Mouse (Mus musculus): ENCODE results near the gene Oaz3. TPM values are rescaled to one million over a fixed set of nuclear protein-coding genes. Genes with fewer than 3 reads are reported as not detected.

Oaz3 gene
- polyA plus RNA-seq, 1 experiment from 2014 or later: 1.1 TPM

DNA sequence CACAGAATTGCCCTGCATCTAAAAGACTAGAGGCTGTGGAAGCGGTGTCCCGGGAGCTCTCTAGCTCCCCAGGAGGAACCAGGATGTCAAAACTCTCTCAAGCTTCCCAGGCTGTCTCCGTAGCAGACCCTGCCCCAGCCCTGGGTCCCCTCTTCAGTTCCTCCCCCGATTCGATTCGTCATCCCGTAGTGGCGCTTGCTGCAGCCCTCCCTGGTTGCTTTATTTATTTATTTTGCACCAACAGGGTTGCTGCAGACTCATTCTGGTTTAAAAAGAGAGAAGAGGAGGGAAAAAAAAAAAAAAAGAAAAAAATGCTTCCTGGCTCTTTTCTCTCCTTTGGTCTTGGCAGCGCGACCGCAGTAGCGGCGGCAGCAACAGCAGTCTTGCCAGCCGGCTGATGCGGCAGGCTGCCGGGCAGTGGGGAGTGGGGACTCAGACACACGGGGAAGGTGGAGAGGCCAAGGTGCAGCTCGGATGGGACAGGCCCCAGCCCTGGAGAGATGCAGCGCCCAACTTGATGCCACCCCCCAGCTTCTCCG, 44.7 kb downstream of the Oaz3 start:
- Histone ChIP-seq H3K9ac (replicated peaks) (peak overlapping the region; percentile 62), H3K27ac (replicated peaks) (no peak overlapping the region), H3K9me3 (no peaks in the 10 kb centered on the region), H3K36me3 (no peaks in the 10 kb centered on the region), H3K4me1 (peaks cover 19% of the 10 kb centered on the region), H3K4me3 (peak overlapping the region; percentile 41), H3K4me2 (replicated peaks) (peak overlapping the region; percentile 63), H3K27me3 (peaks cover 53% of the 10 kb centered on the region)
- WGBS: under 1% methylated on average over 19 of the region's 20 CpGs
- ATAC-seq (ENCODE audit: low FRiP score, low read depth): peak; percentile 78

DNA sequence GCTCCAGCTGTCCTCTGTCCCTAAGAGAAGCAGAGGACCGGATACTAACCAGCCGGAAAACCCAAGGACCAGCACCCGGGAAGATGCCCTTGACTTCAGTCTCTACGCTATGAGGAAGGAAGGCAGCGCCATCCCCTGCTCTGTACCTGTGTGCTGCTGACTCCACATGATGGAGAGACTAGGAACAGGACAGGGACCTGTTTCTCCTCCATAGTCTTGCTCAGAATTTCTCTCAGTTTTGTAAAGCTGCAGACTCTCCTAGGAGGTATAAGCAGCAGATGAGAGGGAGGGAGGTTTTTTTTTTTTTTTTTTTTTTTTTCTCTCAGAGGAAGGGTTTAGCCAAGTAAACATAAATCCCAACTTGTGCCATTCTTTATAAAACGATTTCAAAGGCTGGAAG, 45.5 kb downstream of the Oaz3 start, which contains the start of gene Lingo4:
TSS of gene Lingo4 (plus strand) at position 301 of the 400 bp plus-strand sequence.
- ATAC-seq (ENCODE audit: low FRiP score, low read depth): no peak
- Histone ChIP-seq H3K36me3 (no peaks in the 10 kb centered on the region), H3K27ac (replicated peaks) (no peak within 1 kb of the TSS), H3K27me3 (peaks cover 45% of the 10 kb centered on the region), H3K4me1 (peaks cover 19% of the 10 kb centered on the region), H3K9me3 (no peaks in the 10 kb centered on the region), H3K4me2 (replicated peaks) (peak within 1 kb of the TSS; percentile 63), H3K4me3 (peak within 1 kb of the TSS; percentile 41), H3K9ac (replicated peaks) (peak within 1 kb of the TSS; percentile 62)
- WGBS: 74% methylated on average over 6 of the region's 6 CpGs

DNA sequence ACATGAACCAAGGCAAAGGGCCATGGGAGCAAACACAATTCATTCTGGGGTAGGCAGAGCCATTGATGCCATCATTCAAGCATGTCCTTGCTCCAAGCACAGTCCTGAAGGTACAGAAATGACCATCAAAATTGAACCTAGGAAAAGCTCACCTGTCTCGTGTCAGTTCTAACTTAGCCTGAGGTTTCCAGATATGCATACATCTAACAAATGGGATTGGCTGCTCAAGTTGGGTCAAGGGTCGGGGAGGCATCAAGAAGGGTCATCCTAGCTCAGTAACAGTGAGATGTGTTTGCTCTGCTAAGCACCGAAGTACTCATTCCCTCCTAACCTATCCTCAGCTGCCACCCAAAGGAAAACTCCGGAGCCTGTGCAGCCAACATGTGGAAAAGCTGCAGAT, 46.9 kb downstream of the Oaz3 start:
- Histone ChIP-seq H3K27me3 (peaks cover 34% of the 10 kb centered on the region), H3K4me1 (peaks cover 19% of the 10 kb centered on the region), H3K4me2 (replicated peaks) (no peak overlapping the region), H3K9ac (replicated peaks) (no peak overlapping the region), H3K9me3 (no peaks in the 10 kb centered on the region), H3K36me3 (no peaks in the 10 kb centered on the region), H3K4me3 (no peak overlapping the region), H3K27ac (replicated peaks) (no peak overlapping the region)
- WGBS: 82% methylated on average over 4 of the region's 4 CpGs
- ATAC-seq (ENCODE audit: low FRiP score, low read depth): no peak

DNA sequence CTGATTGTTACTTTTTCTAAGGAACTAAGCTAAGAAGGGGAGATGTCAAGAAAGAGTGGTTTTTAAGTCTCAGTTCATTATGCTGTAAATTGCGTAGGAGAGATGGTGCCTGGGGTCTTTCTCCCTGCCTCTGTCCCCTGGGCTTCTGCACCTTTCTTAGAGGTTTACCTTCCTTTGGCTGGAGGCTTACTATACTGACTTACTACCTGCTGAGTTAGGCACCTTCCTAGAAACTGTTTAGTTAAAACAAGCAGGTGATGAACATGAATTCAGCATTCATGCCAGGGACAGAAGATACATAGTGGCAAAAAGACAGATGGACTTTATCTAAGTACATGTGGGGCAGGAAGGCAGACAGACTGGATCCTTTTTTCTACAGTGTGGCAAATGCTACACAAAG, 47.4 kb downstream of the Oaz3 start:
- 82% methylated on average over 1 of the region's 1 CpGs for WGBS
- H3K9me3 ChIP-seq: no peaks in the 10 kb centered on the region

DNA sequence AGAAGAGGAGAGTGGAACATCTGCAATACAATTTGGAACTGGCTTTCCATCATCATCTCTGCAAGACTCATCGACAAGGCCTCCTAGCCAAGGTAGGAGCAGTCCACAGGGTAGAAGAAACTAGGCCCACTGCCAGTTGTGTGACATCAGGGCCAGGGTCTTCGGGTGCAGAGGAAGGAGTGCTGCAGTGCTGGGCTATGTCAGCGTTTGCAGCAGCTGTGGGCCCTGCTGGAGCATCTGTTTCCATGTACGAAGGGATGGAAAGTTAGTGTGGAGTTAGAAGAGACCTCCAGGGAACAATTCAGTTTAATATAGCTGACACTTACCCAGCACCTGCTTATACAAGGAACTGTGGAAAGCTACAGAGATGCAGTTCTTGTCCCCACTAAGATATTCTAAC, 50.7 kb downstream of the Oaz3 start:
- Histone ChIP-seq H3K36me3 (no peaks in the 10 kb centered on the region), H3K27ac (replicated peaks) (no peak overlapping the region), H3K4me3 (no peak overlapping the region), H3K4me1 (no peaks in the 10 kb centered on the region), H3K9me3 (no peaks in the 10 kb centered on the region), H3K9ac (replicated peaks) (no peak overlapping the region), H3K4me2 (replicated peaks) (no peak overlapping the region), H3K27me3 (peaks cover 18% of the 10 kb centered on the region)
- no peak for ATAC-seq (ENCODE audit: low FRiP score, low read depth)
- WGBS: 76% methylated on average over 4 of the region's 4 CpGs

More for the DNA sequence above, 47.4 kb downstream of the Oaz3 start:
- no peak overlapping the region for H3K9ac ChIP-seq (replicated peaks)
- peaks cover 31% of the 10 kb centered on the region for H3K27me3 ChIP-seq
- no peak overlapping the region for H3K4me3 ChIP-seq
- peaks cover 19% of the 10 kb centered on the region for H3K4me1 ChIP-seq
- H3K36me3 ChIP-seq: no peaks in the 10 kb centered on the region
- no peak for ATAC-seq (ENCODE audit: low FRiP score, low read depth)
- no peak overlapping the region for H3K4me2 ChIP-seq (replicated peaks)
- no peak overlapping the region for H3K27ac ChIP-seq (replicated peaks)

DNA sequence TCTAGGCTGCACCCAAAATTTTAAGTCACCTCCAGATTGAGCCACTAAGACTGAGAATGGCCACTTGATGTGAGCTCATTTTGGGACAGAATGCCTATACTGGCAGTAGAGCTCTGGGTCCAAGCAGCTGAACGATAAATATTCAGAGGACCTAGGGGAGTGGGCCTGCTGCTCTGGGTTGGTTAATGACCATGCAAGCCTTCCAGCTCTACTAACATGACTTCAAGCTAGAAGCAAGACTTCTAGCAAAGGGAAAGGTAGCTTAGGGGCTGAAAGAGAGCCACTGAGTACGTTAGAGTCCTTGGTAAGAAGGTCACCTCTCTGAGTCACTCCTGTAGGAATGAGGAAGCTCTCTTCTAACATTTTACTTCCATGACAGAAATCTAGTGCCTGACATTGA, 51.6 kb downstream of the Oaz3 start:
- no peaks in the 10 kb centered on the region for H3K36me3 ChIP-seq
- no peak for ATAC-seq (ENCODE audit: low FRiP score, low read depth)
- WGBS: 84% methylated on average over 2 of the region's 2 CpGs

DNA sequence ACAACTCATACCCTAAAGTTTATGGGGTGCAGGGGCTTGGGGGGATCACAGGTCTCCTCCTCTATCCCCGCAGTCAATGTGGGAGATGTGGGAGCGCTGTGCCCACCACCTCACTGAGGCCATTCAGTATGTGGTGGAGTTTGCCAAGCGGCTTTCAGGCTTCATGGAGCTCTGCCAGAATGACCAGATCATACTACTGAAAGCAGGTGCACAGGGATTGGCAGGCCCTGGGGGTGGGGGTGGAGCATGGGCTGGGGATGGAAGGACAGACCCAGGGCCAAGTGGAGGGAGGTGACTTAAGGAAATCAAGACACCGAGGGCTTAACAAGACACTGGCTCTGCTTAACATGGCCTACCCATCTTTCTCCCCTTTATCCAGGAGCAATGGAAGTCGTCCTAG, 52.7 kb downstream of the Oaz3 start:
- H3K27me3 ChIP-seq: peaks cover 3% of the 10 kb centered on the region; the same call in 1 of the 2 replicates
- no peak for ATAC-seq (ENCODE audit: low FRiP score, low read depth)
- no peaks in the 10 kb centered on the region for H3K9me3 ChIP-seq
- H3K9ac ChIP-seq (replicated peaks): no peak overlapping the region
- H3K4me3 ChIP-seq: no peak overlapping the region
- H3K27ac ChIP-seq (replicated peaks): no peak overlapping the region
- no peaks in the 10 kb centered on the region for H3K4me1 ChIP-seq
- no peaks in the 10 kb centered on the region for H3K36me3 ChIP-seq
- H3K4me2 ChIP-seq (replicated peaks): no peak overlapping the region
- WGBS: 87% methylated on average over 5 of the region's 5 CpGs

More for the DNA sequence above, 51.6 kb downstream of the Oaz3 start:
- Histone ChIP-seq H3K4me3 (no peak overlapping the region), H3K9me3 (no peaks in the 10 kb centered on the region), H3K27ac (replicated peaks) (no peak overlapping the region), H3K27me3 (peaks cover 10% of the 10 kb centered on the region), H3K4me1 (no peaks in the 10 kb centered on the region), H3K9ac (replicated peaks) (no peak overlapping the region), H3K4me2 (replicated peaks) (no peak overlapping the region)

DNA sequence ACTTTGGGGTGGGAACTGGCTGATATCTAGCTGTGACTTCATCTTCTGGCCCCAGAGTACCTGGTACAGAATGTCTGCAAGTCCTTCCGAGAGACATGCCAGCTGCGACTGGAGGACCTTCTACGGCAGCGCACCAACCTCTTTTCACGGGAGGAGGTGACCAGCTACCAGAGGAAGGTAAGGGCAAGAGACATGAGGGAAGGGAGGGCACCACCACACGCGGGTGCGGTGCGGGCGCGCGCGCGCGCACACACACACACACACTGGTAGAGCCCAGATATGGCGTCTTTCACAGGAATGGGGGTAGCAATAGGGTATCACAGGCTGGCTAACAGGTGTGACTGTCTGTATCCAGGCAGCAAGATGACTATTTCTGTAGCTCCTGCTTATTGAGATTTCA, 54.3 kb downstream of the Oaz3 start:
- 95% methylated on average over 16 of the region's 16 CpGs for WGBS
- Histone ChIP-seq H3K9me3 (no peaks in the 10 kb centered on the region), H3K4me1 (no peaks in the 10 kb centered on the region), H3K36me3 (no peaks in the 10 kb centered on the region), H3K9ac (replicated peaks) (no peak overlapping the region), H3K27me3 (peaks cover 3% of the 10 kb centered on the region; the same call in 1 of the 2 replicates), H3K4me2 (replicated peaks) (no peak overlapping the region), H3K4me3 (no peak overlapping the region), H3K27ac (replicated peaks) (no peak overlapping the region)
- ATAC-seq (ENCODE audit: low FRiP score, low read depth): no peak

DNA sequence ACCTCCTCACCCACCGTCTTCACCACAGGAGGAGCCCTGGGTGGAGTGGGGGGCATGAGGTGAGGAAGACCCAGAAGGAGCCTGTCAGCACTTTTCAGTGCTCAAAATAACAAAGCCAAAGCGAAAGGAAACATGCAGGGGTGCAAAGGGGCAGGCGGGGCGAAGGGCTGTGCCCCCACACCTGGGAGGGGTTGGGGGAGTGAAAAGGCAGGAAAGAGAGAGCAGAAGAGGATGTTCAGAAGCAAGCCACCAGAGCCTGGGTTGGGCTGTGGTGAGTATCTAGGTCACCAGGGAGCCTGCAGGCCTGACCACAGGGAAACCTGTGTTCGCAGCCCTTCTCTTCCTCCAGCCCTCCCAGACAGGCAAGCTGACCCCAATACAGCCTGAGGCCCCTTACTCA, 55.7 kb downstream of the Oaz3 start:
- Histone ChIP-seq H3K4me2 (replicated peaks) (no peak overlapping the region), H3K9me3 (no peaks in the 10 kb centered on the region), H3K9ac (replicated peaks) (no peak overlapping the region), H3K4me1 (no peaks in the 10 kb centered on the region), H3K4me3 (no peak overlapping the region), H3K27ac (replicated peaks) (no peak overlapping the region), H3K27me3 (peaks cover 3% of the 10 kb centered on the region; the same call in 1 of the 2 replicates), H3K36me3 (no peaks in the 10 kb centered on the region)
- ATAC-seq (ENCODE audit: low FRiP score, low read depth): no peak
- WGBS: 75% methylated on average over 5 of the region's 5 CpGs

DNA sequence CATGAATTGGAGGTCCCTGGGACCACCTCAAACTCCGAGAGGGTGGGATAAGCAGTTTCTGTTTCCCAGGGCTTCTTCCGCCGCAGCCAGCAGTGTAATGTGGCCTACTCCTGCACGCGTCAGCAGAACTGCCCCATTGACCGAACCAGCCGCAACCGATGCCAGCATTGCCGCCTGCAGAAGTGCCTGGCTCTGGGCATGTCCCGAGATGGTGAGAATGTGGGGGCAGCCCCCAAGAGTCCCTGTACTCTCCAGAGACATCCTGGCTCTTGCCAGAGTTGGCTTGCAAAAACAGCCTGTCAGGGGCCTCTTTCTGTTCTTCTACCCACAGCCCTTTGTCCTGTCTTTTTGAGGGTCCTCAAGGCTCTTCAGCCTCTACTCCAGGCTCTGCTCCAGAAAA, 56.3 kb downstream of the Oaz3 start:
- no peak for ATAC-seq (ENCODE audit: low FRiP score, low read depth)
- Histone ChIP-seq H3K9me3 (no peaks in the 10 kb centered on the region), H3K36me3 (no peaks in the 10 kb centered on the region), H3K27me3 (peaks cover 3% of the 10 kb centered on the region; the same call in 1 of the 2 replicates), H3K4me3 (no peak overlapping the region), H3K4me1 (no peaks in the 10 kb centered on the region), H3K27ac (replicated peaks) (no peak overlapping the region), H3K9ac (replicated peaks) (no peak overlapping the region), H3K4me2 (replicated peaks) (no peak overlapping the region)
- 88% methylated on average over 10 of the region's 10 CpGs for whole genome bisulfite sequencing

DNA sequence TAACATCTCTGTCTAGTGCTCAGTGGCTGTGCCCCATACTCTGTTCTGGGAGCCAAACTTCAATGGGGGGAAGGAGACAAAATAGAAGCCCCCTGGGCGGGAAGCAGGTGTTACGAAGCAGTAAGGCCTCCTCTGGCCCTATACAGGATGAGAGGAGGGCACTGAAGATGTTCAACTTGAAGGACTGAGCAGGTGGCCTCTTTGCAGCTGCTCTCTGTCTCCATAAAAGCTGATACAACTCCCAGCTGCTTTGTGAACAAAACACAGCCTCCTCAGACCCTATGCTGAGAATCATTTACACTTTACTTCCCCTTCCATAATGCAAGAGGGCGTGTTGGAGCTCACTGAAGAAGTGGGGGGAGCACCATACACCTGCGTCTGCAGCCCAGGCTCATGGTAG, 57.0 kb downstream of the Oaz3 start:
- Histone ChIP-seq H3K27ac (replicated peaks) (no peak overlapping the region), H3K27me3 (peaks cover 3% of the 10 kb centered on the region; the same call in 1 of the 2 replicates), H3K9ac (replicated peaks) (no peak overlapping the region), H3K36me3 (no peaks in the 10 kb centered on the region), H3K4me3 (no peak overlapping the region), H3K4me1 (no peaks in the 10 kb centered on the region), H3K9me3 (no peaks in the 10 kb centered on the region), H3K4me2 (replicated peaks) (no peak overlapping the region)
- WGBS: 71% methylated on average over 4 of the region's 4 CpGs
- no peak for ATAC-seq (ENCODE audit: low FRiP score, low read depth)

DNA sequence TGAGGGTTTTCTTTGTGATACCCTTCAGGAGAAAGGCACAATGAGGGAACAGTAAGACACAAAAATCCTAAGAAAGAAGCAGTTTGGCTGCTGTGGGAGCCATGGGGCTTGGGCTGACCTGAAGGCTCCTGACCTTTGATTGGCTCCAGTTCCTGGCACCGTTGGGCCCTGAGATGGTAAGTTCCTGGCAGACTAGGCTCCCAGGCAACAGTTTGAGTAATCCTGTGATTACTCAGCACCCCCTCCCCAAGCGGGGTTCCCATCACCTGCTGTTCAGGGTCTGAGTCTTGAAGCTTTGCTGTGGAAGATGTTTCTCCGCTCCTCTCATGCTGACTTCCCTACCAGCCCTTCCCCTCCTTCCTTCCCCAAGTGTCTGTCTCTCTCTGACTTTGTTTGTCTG, 60.2 kb downstream of the Oaz3 start:
- Histone ChIP-seq H3K4me1 (no peaks in the 10 kb centered on the region), H3K9ac (replicated peaks) (no peak overlapping the region), H3K4me3 (no peak overlapping the region), H3K27ac (replicated peaks) (no peak overlapping the region), H3K27me3 (no peaks in the 10 kb centered on the region), H3K9me3 (no peaks in the 10 kb centered on the region), H3K36me3 (no peaks in the 10 kb centered on the region), H3K4me2 (replicated peaks) (no peak overlapping the region)
- no peak for ATAC-seq (ENCODE audit: low FRiP score, low read depth)
- WGBS: 54% methylated on average over 3 of the region's 3 CpGs

Data from midbrain, embryonic 12.5 days (tissue).